In the genomic region with DNA sequence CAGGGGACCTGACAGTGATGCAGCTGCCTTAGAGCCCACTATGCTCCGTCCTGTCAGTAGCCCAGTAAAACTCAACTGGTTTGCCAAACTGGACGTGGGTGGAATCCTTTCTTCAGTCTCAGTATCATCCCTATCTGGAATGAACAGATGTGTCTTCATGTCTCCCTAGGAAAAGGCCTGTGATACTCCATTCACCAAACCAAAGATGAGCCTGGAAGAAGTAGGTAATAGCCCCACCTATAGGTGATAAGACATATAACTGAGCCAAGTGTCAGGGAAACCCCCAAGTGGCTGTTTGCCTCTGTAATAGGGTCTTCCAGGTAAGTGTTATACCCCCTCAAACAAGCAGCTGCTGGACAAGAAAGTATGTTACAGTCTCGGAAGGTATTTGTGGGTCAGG, we compare ENCODE assay signal across 16 mouse cellular contexts. TPM values are rescaled to one million over a fixed set of nuclear protein-coding genes. Genes with fewer than 3 reads are reported as not detected.
DNase-seq lines count a peak whose midpoint lies in the region; ATAC-seq and TF ChIP-seq lines count a peak whose summit lies in the region.
"Had no signal": no experiment of that assay in that cellular context is flagged by ENCODE, and none has a peak within 500 bp of the region (broad histone marks: within the 10 kb centered on the region; RNA-seq: fewer than 3 reads in every experiment).

No protein-coding gene starts in this region.

- H3K9ac ChIP-seq in heart, adult 2 months (ENCODE audit: low read depth, low read length), result no peak overlapping the region
- no peak overlapping the region for H3K9ac ChIP-seq in lung, postnatal 0 days (replicated peaks; ENCODE audit: low read depth)
- H3K9ac ChIP-seq: heart, embryonic 15.5 days; hindbrain, embryonic 14.5 days; kidney, embryonic 15.5 days had no signal

- intact Hi-C loops in heart, adult 2 months (cut with DNase I), result no loop called here
- intact Hi-C loops in heart, postnatal 36 days (cut with DNase I), result no loop called here
- intact Hi-C loops in left cerebral cortex, postnatal 10 days (cut with DNase I), result no loop called here

- H3K79me2 ChIP-seq in heart, adult 2 months (replicated peaks; ENCODE audit: control insufficient read depth, insufficient read depth, low read length), result no peaks in the 10 kb centered on the region

- no peak overlapping the region for H3K27ac ChIP-seq in heart, adult 2 months
- no peak overlapping the region for H3K27ac ChIP-seq in lung, postnatal 0 days (ENCODE audit: low read length)
- no peak overlapping the region for H3K27ac ChIP-seq in cortical plate, adult 2 months (ENCODE audit: insufficient read depth, low read length)
- H3K27ac ChIP-seq: heart, embryonic 15.5 days; hindbrain, embryonic 14.5 days; kidney, embryonic 15.5 days had no signal

- H3K4me3 ChIP-seq in heart, adult 2 months, result no peak overlapping the region
- H3K4me3 ChIP-seq in lung, postnatal 0 days (ENCODE audit: low read depth, low read length), result no peak overlapping the region
- H3K4me3 ChIP-seq in cortical plate, adult 2 months (ENCODE audit: insufficient read depth, low read length), result no peak overlapping the region
- H3K4me3 ChIP-seq: erythroblast, embryonic 14.5 days; heart, embryonic 15.5 days; kidney, embryonic 15.5 days; myocyte had no signal

- H3K9me3 ChIP-seq in lung, postnatal 0 days (ENCODE audit: low read length), result no peaks in the 10 kb centered on the region
- H3K9me3 ChIP-seq: heart, embryonic 15.5 days; kidney, embryonic 15.5 days had no signal

- peak; percentile 37 for TF ChIP-seq CTCF in heart, adult 2 months (IDR thresholded peaks at IDR 0.05)
- peak; percentile 47 for TF ChIP-seq CTCF in lung, postnatal 0 days (IDR thresholded peaks at IDR 0.05)
- TF ChIP-seq CTCF in cortical plate, adult 2 months (IDR thresholded peaks at IDR 0.05; ENCODE audit: extremely low read depth, insufficient read depth, low read length), result peak; percentile 13; the same call in 1 of the 2 replicates

- TF ChIP-seq POLR2A in heart, adult 2 months (IDR thresholded peaks at IDR 0.05; ENCODE audit: insufficient read depth, low read depth, low read length), result no peak
- TF ChIP-seq POLR2A in cortical plate, adult 2 months (IDR thresholded peaks at IDR 0.05; ENCODE audit: extremely low read depth, insufficient read depth, low read length), result no peak

- WGBS in heart, adult 2 months, result 88% methylated on average over 3 of the region's 3 CpGs
- WGBS in lung, postnatal 0 days, result 92% methylated on average over 3 of the region's 3 CpGs

- ATAC-seq in lung, postnatal 0 days, result no peak

- no peak overlapping the region for H3K4me2 ChIP-seq in lung, postnatal 0 days (replicated peaks; ENCODE audit: low read depth, low read length)
- H3K4me2 ChIP-seq: heart, embryonic 15.5 days; hindbrain, embryonic 14.5 days; kidney, embryonic 15.5 days had no signal

- TF ChIP-seq EP300 in heart, adult 2 months (IDR thresholded peaks at IDR 0.05; ENCODE audit: insufficient read depth, low read depth, low read length), result no peak
- no peak for TF ChIP-seq EP300 in lung, postnatal 0 days (IDR thresholded peaks at IDR 0.05)

- no peaks in the 10 kb centered on the region for H3K4me1 ChIP-seq in heart, adult 2 months (ENCODE audit: control insufficient read depth, insufficient read depth, low read length)
- H3K4me1 ChIP-seq in lung, postnatal 0 days (ENCODE audit: insufficient read depth, low read depth, low read length), result no peaks in the 10 kb centered on the region
- 0 out of 2 replicates have a peak, but pooled peaks cover 1% of the 10 kb centered on the region for H3K4me1 ChIP-seq in cortical plate, adult 2 months (ENCODE audit: control insufficient read depth, insufficient read depth, low read length)
- H3K4me1 ChIP-seq: heart, embryonic 15.5 days; kidney, embryonic 15.5 days had no signal

- H3K36me3 ChIP-seq in heart, adult 2 months (ENCODE audit: control insufficient read depth, insufficient read depth, low read length), result peaks cover 2% of the 10 kb centered on the region; the same call in 1 of the 2 replicates
- peaks cover 36% of the 10 kb centered on the region for H3K36me3 ChIP-seq in lung, postnatal 0 days (ENCODE audit: insufficient read depth, low read length)
- peaks cover 15% of the 10 kb centered on the region for H3K36me3 ChIP-seq in splenic B cell, adult 2 months (ENCODE audit: control insufficient read depth, insufficient read depth, low read length, poor library complexity, severe bottlenecking)

- H3K27me3 ChIP-seq in heart, adult 2 months (ENCODE audit: control insufficient read depth, insufficient read depth, low read length), result no peaks in the 10 kb centered on the region
- no peaks in the 10 kb centered on the region for H3K27me3 ChIP-seq in lung, postnatal 0 days (replicated peaks; ENCODE audit: insufficient read depth, low read length)
- H3K27me3 ChIP-seq in splenic B cell, adult 2 months (ENCODE audit: control insufficient read depth, insufficient read depth, low read length, poor library complexity, severe bottlenecking), result no peaks in the 10 kb centered on the region
- H3K27me3 ChIP-seq: heart, embryonic 15.5 days; kidney, embryonic 15.5 days had no signal

- DNase-seq in heart, adult 2 months, result no peak
- DNase-seq in heart, postnatal 36 days, result no peak
- no peak for DNase-seq in lung, postnatal 0 days (ENCODE audit: low spot score)
- no peak for DNase-seq in lung, postnatal 4 days
- DNase-seq in splenic B cell, adult 2 months (ENCODE audit: low read depth, low spot score), result peak; percentile 14
- DNase-seq in thymus, postnatal 36 days, result no peak
- no peak for DNase-seq in left cerebral cortex, postnatal 10 days (ENCODE audit: extremely low spot score in 1 of 2, low spot score in 2 of 2)
- DNase-seq: cerebellum, adult 11 months; embryo, embryonic 11 days; lung, adult 18-20 months had no signal

RNA-seq across cellular contexts. Expression of a gene that starts 6.3 kb away (rescaled TPM):
- total RNA-seq in heart, adult 2 months (2021), result under 1 TPM; 0.32 to 0.63 TPM
- 0.73 and 0.90 TPM in 2 replicates for polyA plus RNA-seq in heart, adult 2 months (2012; rRNA removed)
- under 1 TPM in 1 of 2 experiments, not detected in 1; 0.89 TPM for total RNA-seq in heart, postnatal 36 days (2021)
- polyA plus RNA-seq in lung, postnatal 0 days (2015; fragmentation: Nextera tagmentation; extraction: Ambion mirVana), result 0.36 and 0.60 TPM in 2 replicates
- polyA plus RNA-seq in cortical plate, adult 2 months (2012; rRNA removed), result 0.78 and 1.0 TPM in 2 replicates
- total RNA-seq in left cerebral cortex, postnatal 10 days (2021), result 1 to 10 TPM; 1.5 to 2.3 TPM

RNA-seq across cellular contexts. Expression of a gene that starts 24.1 kb away (rescaled TPM):
- 10 to 100 TPM; 71.9 to 73.1 TPM for total RNA-seq in heart, adult 2 months (2021)
- 26.8 and 37.1 TPM in 2 replicates for polyA plus RNA-seq in heart, adult 2 months (2012; rRNA removed)
- total RNA-seq in heart, postnatal 36 days (2021), result 10 to 100 TPM; 76.0 to 76.3 TPM
- 263 and 295 TPM in 2 replicates for polyA plus RNA-seq in lung, postnatal 0 days (2015; fragmentation: Nextera tagmentation; extraction: Ambion mirVana)
- polyA plus RNA-seq in cortical plate, adult 2 months (2012; rRNA removed), result 307 and 314 TPM in 2 replicates
- 100 to 1,000 TPM; 570 to 572 TPM for total RNA-seq in left cerebral cortex, postnatal 10 days (2021)

RNA-seq across cellular contexts. Expression of a gene that starts 51.2 kb away (rescaled TPM):
- total RNA-seq in heart, adult 2 months (2021), result 10 to 100 TPM; 14.3 to 14.7 TPM
- 6.4 and 10.7 TPM in 2 replicates for polyA plus RNA-seq in heart, adult 2 months (2012; rRNA removed)
- total RNA-seq in heart, postnatal 36 days (2021), result 10 to 100 TPM; 17.0 to 20.4 TPM
- 26.3 and 27.0 TPM in 2 replicates for polyA plus RNA-seq in lung, postnatal 0 days (2015; fragmentation: Nextera tagmentation; extraction: Ambion mirVana)
- polyA plus RNA-seq in cortical plate, adult 2 months (2012; rRNA removed), result 20.3 and 20.9 TPM in 2 replicates
- 10 to 100 TPM; 32.9 to 34.8 TPM for total RNA-seq in left cerebral cortex, postnatal 10 days (2021)

RNA-seq across cellular contexts. Expression of a gene that starts 52.1 kb away (rescaled TPM):
- 10 to 100 TPM; 18.5 to 22.9 TPM for total RNA-seq in heart, adult 2 months (2021)
- 24.7 and 28.7 TPM in 2 replicates for polyA plus RNA-seq in heart, adult 2 months (2012; rRNA removed)
- total RNA-seq in heart, postnatal 36 days (2021), result 10 to 100 TPM; 17.6 to 21.0 TPM
- polyA plus RNA-seq in lung, postnatal 0 days (2015; fragmentation: Nextera tagmentation; extraction: Ambion mirVana), result 27.2 and 30.3 TPM in 2 replicates
- polyA plus RNA-seq in cortical plate, adult 2 months (2012; rRNA removed), result 93.7 and 96.7 TPM in 2 replicates
- 10 to 100 TPM; 34.9 to 35.5 TPM for total RNA-seq in left cerebral cortex, postnatal 10 days (2021)

Comparison
In these comparisons a context has a peak if more than half of its experiments do, and no peak if none do; other contexts are left out.
1. RNA of a gene that starts 24.1 kb away (total RNA-seq): 570 to 572 TPM in left cerebral cortex, postnatal 10 days; 76.0 to 76.3 TPM in heart, postnatal 36 days and 71.9 to 73.1 TPM in heart, adult 2 months; every median in the first group is over 4 times any median in the second.
2. Peak in every context shown above with its lines, with median percentiles within 50 percentile points of each other: CTCF ChIP-seq.